Mouse (Mus musculus): Measurements from ENCODE around the gene Dmp1. TPM values are rescaled to one million over a fixed set of nuclear protein-coding genes. Genes with fewer than 3 reads are reported as not detected.

Gene Dmp1
- not detected in 2 replicates for polyA plus RNA-seq (2015; fragmentation: Nextera tagmentation; extraction: Ambion mirVana)

DNA sequence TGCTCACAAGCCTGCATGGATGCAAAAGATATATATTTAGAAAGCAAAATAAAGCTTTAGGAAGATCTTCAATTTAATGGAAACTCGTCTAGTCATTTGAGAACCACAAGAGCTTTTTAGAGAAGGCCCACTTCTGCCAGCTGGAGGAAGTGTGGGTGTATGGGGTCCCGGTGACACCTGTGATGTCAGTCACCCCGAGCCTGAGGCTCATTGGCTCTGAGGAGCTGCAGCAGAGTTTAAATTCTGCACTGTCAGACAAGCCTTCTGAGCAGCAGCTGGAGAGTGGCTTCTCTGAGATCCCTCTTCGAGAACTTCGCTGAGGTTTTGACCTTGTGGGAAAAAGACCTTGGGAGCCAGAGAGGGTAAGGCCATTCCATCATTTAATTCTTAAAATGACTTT is at the start of gene Dmp1:
Gene Dmp1 (plus strand): TSS at position 263 of the 400 bp plus-strand sequence.
- no peak for ATAC-seq (ENCODE audit: insufficient read depth)
- no peak within 1 kb of the TSS for H3K27ac ChIP-seq (replicated peaks)
- H3K4me2 ChIP-seq, result no peak within 1 kb of the TSS
- no peaks in the 10 kb centered on the region for H3K27me3 ChIP-seq
- WGBS (ENCODE audit: insufficient replicate concordance), result 32% methylated on average over 5 of the region's 5 CpGs
- H3K9ac ChIP-seq, result no peak within 1 kb of the TSS
- H3K36me3 ChIP-seq (replicated peaks), result no peaks in the 10 kb centered on the region
- no peaks in the 10 kb centered on the region for H3K9me3 ChIP-seq (replicated peaks)
- H3K4me3 ChIP-seq (replicated peaks), result no peak within 1 kb of the TSS
- H3K4me1 ChIP-seq (replicated peaks), result no peaks in the 10 kb centered on the region

DNA sequence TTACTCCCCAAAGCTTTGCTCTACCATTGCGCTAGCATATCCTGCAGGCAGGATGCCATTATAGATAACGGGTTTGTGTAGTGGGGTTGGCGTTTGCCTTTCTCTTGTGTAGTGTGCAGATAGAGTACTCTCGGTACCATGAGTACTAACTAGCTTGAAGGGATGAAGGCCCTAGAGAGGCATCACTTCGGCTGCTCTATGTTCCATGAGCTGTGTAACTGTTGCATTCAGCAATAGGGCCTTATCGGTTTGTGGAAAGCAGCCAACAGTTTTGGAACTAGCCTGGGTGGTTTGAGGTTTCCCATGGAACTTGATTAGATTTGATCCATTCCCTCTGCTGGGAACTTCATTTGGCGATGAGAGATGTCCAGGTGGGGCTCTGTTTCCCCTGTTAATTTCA is 44.7 kb upstream of the Dmp1 start:
- H3K4me1 ChIP-seq (replicated peaks), result no peaks in the 10 kb centered on the region
- no peak overlapping the region for H3K27ac ChIP-seq (replicated peaks)
- H3K4me3 ChIP-seq (replicated peaks), result no peak overlapping the region
- no peaks in the 10 kb centered on the region for H3K27me3 ChIP-seq
- no peaks in the 10 kb centered on the region for H3K36me3 ChIP-seq (replicated peaks)
- H3K4me2 ChIP-seq, result no peak overlapping the region
- WGBS (ENCODE audit: insufficient replicate concordance), result 67% methylated on average over 7 of the region's 7 CpGs
- H3K9ac ChIP-seq, result no peak overlapping the region
- no peaks in the 10 kb centered on the region for H3K9me3 ChIP-seq (replicated peaks)
- no peak for ATAC-seq (ENCODE audit: insufficient read depth)

DNA sequence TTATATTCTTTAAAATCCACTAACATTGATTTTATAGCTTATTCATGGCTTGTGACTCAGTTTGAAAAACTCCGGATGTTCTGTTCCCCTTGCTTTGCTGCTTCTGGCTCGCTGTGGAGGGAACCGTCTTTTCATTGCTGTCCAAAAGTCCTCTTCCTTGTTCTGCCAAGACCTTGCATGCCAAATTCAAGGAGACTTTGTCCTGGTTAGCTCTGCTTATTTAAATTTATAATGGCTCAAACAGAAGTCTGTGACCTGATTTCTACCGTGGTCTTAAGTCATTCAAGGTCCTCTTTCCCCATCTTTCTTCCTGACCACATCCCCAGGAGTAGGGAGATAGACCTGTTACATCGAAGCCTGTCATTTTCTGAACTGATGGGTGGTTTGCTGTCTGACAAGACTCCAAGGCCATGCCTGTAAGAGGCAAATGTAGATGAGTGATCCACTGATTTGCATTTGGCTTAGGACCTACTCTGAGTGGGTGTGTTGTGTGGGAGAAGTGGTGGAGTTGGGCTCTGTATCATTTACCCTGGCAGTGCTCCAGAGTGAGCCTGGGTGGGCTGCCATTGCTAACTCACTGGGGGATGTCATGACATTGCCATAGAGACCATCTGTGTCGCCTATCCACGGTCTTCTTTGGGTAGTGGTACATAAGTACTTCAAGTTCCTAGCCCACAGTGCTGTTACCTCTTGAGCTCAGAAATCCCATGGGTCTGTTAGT is 43.9 kb upstream of the Dmp1 start:
- ATAC-seq (ENCODE audit: insufficient read depth), result no peak
- H3K4me1 ChIP-seq (replicated peaks), result no peaks in the 10 kb centered on the region
- no peak overlapping the region for H3K4me2 ChIP-seq
- no peaks in the 10 kb centered on the region for H3K9me3 ChIP-seq (replicated peaks)
- no peak overlapping the region for H3K4me3 ChIP-seq (replicated peaks)
- no peak overlapping the region for H3K9ac ChIP-seq
- no peak overlapping the region for H3K27ac ChIP-seq (replicated peaks)
- no peaks in the 10 kb centered on the region for H3K27me3 ChIP-seq
- H3K36me3 ChIP-seq (replicated peaks), result no peaks in the 10 kb centered on the region
- whole genome bisulfite sequencing (ENCODE audit: insufficient replicate concordance), result 56% methylated on average over 7 of the region's 7 CpGs

DNA sequence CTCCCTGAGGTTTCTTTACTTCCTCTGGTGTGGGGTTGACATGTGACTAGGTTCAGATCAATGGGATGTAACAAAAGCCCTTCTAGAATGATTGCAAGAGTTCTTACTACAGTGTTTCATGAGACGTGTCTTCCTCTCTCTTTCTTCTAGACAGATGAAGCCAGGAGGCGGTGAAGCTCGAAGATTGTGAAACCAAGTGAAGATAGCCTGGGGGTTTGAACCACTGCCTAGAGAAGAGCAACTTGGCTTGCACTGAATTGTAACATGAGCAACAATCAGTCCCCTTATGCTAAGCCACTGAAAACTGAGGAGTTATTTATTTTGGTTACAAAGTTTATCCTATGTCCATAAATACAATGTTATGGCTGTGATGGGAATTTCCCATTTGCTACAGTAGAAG is 41.8 kb upstream of the Dmp1 start:
- no peaks in the 10 kb centered on the region for H3K36me3 ChIP-seq (replicated peaks)
- no peak overlapping the region for H3K9ac ChIP-seq
- H3K27ac ChIP-seq (replicated peaks), result no peak overlapping the region
- H3K4me1 ChIP-seq (replicated peaks), result no peaks in the 10 kb centered on the region
- 64% methylated on average over 3 of the region's 3 CpGs for WGBS (ENCODE audit: insufficient replicate concordance)
- H3K4me2 ChIP-seq, result no peak overlapping the region
- no peaks in the 10 kb centered on the region for H3K27me3 ChIP-seq
- ATAC-seq (ENCODE audit: insufficient read depth), result no peak
- H3K9me3 ChIP-seq (replicated peaks), result no peaks in the 10 kb centered on the region
- no peak overlapping the region for H3K4me3 ChIP-seq (replicated peaks)

DNA sequence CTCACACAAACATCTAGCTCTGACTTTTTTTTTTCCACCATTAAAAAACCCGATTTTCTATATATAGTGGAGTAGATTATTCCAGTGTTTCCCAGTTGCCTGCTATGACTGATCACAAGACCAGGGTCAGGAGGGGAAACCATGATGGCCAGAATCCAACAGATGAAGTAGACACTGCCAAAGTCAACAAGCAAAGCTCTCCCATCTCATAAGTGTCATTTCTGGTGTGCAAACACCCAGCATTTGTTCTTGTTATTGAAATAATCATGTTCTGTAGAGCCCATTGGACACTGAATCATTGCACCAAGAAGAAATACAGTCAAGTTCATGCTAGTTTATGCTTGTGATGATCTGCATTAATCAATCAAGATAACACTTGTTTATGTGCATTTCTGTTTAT is 41.0 kb upstream of the Dmp1 start:
- Histone ChIP-seq H3K4me3 (replicated peaks) (no peak overlapping the region), H3K4me1 (replicated peaks) (no peaks in the 10 kb centered on the region), H3K9ac (no peak overlapping the region), H3K27ac (replicated peaks) (no peak overlapping the region), H3K36me3 (replicated peaks) (no peaks in the 10 kb centered on the region), H3K9me3 (replicated peaks) (no peaks in the 10 kb centered on the region), H3K27me3 (no peaks in the 10 kb centered on the region), H3K4me2 (no peak overlapping the region)
- 37% methylated on average over 1 of the region's 1 CpGs for WGBS (ENCODE audit: insufficient replicate concordance)
- no peak for ATAC-seq (ENCODE audit: insufficient read depth)

DNA sequence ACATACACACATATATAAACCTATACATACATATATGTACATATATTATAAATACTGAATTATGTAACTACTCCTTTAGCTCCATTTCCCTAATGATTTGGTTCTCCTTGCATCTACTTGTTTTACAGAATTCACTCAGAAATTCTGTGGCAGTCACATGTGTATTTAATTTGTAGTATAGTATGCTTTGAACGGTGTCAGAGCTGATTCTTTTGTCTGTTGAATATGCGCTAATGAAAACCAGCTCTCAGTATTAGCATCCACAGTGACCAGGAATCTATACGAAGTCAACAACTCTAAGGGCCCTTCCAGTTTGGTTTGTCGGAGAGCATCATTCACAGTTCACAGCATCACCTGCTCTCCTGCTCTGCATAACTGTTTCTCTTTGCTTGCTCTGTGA is 38.9 kb upstream of the Dmp1 start:
- H3K4me3 ChIP-seq (replicated peaks), result no peak overlapping the region
- no peak overlapping the region for H3K4me2 ChIP-seq
- H3K9me3 ChIP-seq (replicated peaks), result no peaks in the 10 kb centered on the region
- H3K27ac ChIP-seq (replicated peaks), result no peak overlapping the region
- H3K27me3 ChIP-seq, result no peaks in the 10 kb centered on the region
- H3K9ac ChIP-seq, result no peak overlapping the region
- no peak for ATAC-seq (ENCODE audit: insufficient read depth)
- H3K4me1 ChIP-seq (replicated peaks), result no peaks in the 10 kb centered on the region
- WGBS (ENCODE audit: insufficient replicate concordance), result 71% methylated on average over 4 of the region's 4 CpGs
- no peaks in the 10 kb centered on the region for H3K36me3 ChIP-seq (replicated peaks)

DNA sequence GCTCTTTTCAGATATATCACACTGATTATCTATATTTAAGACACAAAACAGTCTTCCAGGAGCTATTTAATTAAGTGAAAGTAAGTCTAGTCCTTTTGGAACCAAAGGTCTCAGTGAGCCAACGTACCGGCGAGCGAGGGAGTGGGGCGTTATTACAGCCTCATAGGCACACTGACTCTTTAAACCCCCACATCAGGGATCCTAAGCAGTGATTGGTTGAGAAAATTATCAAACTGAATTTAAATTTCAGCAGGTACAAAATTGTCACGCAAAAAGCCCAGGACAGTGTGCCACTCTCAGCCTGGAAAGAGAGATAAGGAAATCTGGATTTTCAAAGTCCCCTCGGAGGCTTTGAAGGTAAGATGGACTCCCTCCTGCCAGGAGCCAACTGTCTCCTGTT is 32.0 kb upstream of the Dmp1 start, which contains the start of gene Dspp:
Gene Dspp (plus strand): TSS at position 301 of the 400 bp plus-strand sequence.
- ATAC-seq (ENCODE audit: insufficient read depth), result no peak
- Histone ChIP-seq H3K9ac (no peak within 1 kb of the TSS), H3K4me2 (no peak within 1 kb of the TSS), H3K27me3 (no peaks in the 10 kb centered on the region), H3K4me1 (replicated peaks) (no peaks in the 10 kb centered on the region), H3K9me3 (replicated peaks) (no peaks in the 10 kb centered on the region), H3K36me3 (replicated peaks) (no peaks in the 10 kb centered on the region), H3K4me3 (replicated peaks) (no peak within 1 kb of the TSS), H3K27ac (replicated peaks) (no peak within 1 kb of the TSS)
- 73% methylated on average over 7 of the region's 7 CpGs for WGBS (ENCODE audit: insufficient replicate concordance)

DNA sequence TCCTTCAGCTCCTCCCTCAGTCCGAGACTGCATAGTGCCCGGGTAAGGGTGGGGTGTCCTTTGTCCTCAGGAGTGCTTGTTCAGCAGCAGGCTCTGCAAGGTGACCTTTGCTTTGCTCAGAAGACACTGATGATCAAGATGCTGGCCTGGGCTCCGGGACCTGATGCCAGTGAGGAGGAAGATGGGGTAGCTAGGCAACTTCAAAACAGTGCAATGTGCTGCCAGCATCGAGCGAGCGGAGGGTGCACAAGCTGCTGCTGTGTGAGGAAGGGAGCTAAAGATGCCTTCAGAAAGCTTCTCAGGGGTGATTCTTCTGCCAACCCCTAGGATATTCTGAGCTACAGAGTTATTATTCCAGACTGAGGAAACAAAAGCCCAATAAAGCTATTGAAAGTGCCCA is 29.3 kb upstream of the Dmp1 start:
- no peaks in the 10 kb centered on the region for H3K9me3 ChIP-seq (replicated peaks)
- H3K27me3 ChIP-seq, result no peaks in the 10 kb centered on the region
- H3K4me1 ChIP-seq (replicated peaks), result no peaks in the 10 kb centered on the region
- no peaks in the 10 kb centered on the region for H3K36me3 ChIP-seq (replicated peaks)
- H3K9ac ChIP-seq, result no peak overlapping the region
- H3K4me2 ChIP-seq, result no peak overlapping the region
- no peak overlapping the region for H3K4me3 ChIP-seq (replicated peaks)
- no peak overlapping the region for H3K27ac ChIP-seq (replicated peaks)
- WGBS (ENCODE audit: insufficient replicate concordance), result 64% methylated on average over 6 of the region's 6 CpGs
- ATAC-seq (ENCODE audit: insufficient read depth), result no peak

DNA sequence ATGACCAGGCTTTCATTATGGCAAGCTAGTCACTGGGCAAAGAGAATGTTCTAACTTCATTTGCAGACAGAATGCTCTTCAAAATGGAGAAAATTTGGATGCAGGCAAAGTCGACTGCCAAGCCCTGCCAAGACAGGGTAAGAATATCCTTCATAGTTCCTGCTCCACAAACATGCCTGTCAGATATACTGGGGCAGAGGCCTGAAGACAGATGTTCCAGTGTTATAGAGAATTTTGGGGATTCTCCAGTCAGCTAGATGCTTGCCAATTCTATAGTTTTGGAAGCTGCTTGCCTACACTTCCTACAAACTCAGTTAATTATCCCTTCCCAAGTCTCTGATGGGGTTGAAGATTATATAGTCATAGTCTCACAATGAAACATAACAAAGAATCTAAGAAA is 18.7 kb upstream of the Dmp1 start:
- 55% methylated on average over 1 of the region's 1 CpGs for WGBS (ENCODE audit: insufficient replicate concordance)
- ATAC-seq (ENCODE audit: insufficient read depth), result no peak
- Histone ChIP-seq H3K9ac (no peak overlapping the region), H3K36me3 (replicated peaks) (no peaks in the 10 kb centered on the region), H3K9me3 (replicated peaks) (no peaks in the 10 kb centered on the region; the same call in 1 of the 2 replicates), H3K27ac (replicated peaks) (no peak overlapping the region), H3K27me3 (no peaks in the 10 kb centered on the region), H3K4me2 (no peak overlapping the region), H3K4me3 (replicated peaks) (no peak overlapping the region), H3K4me1 (replicated peaks) (no peaks in the 10 kb centered on the region)

DNA sequence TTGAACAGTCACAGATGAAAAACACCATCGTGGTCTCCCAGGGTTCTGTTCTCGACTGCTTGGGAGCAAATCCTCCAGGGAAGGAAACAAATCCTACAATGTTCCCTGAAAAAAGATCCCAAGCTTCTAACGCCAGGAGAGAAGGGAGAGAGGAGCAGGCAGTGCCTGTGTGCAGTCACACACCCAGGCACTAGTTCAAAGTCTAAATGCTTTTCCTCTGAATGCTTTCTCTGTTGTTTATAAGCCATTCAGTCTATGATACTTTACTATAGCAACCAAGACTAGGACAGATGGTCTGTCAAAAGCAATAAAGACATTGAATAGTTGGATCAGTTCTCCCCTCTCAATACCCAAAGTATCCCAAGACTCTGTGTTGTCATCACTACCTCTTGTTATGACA is 15.1 kb upstream of the Dmp1 start:
- H3K27ac ChIP-seq (replicated peaks), result no peak overlapping the region
- no peak overlapping the region for H3K4me3 ChIP-seq (replicated peaks)
- no peak overlapping the region for H3K4me2 ChIP-seq
- H3K9ac ChIP-seq, result no peak overlapping the region
- 54% methylated on average over 3 of the region's 3 CpGs for WGBS (ENCODE audit: insufficient replicate concordance)
- H3K4me1 ChIP-seq (replicated peaks), result no peaks in the 10 kb centered on the region
- ATAC-seq (ENCODE audit: insufficient read depth), result no peak
- H3K36me3 ChIP-seq (replicated peaks), result no peaks in the 10 kb centered on the region
- no peaks in the 10 kb centered on the region; the same call in 1 of the 2 replicates for H3K9me3 ChIP-seq (replicated peaks)
- no peaks in the 10 kb centered on the region for H3K27me3 ChIP-seq

DNA sequence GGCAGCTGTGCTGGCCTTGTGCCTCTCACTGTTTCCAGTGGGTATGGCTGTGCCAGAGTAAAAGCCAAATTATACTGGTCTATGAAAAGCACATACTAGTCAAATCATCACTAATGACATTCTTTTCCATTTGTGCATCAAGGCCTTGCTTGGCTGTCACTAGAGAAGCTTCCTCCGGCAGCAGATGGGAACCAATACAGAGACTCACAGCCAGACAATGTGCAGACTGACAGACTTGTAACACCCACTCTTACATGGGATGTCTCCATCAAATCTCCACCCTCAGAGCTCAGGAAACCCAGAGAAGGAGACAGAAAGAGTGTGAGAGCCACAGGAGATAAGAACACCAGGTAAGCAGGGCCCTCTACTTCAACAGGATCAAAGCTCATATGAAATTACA is 7.3 kb upstream of the Dmp1 start:
- Histone ChIP-seq H3K9me3 (replicated peaks) (no peaks in the 10 kb centered on the region), H3K9ac (no peak overlapping the region), H3K36me3 (replicated peaks) (no peaks in the 10 kb centered on the region), H3K4me2 (no peak overlapping the region), H3K4me1 (replicated peaks) (no peaks in the 10 kb centered on the region), H3K27me3 (no peaks in the 10 kb centered on the region), H3K27ac (replicated peaks) (no peak overlapping the region), H3K4me3 (replicated peaks) (no peak overlapping the region)
- 76% methylated on average over 1 of the region's 1 CpGs for WGBS (ENCODE audit: insufficient replicate concordance)
- no peak for ATAC-seq (ENCODE audit: insufficient read depth)
